Mouse (Mus musculus) bone marrow, adult 2 months (tissue): ENCODE results near the gene Ostf1. TPM values are rescaled to one million over a fixed set of nuclear protein-coding genes. Genes with fewer than 3 reads are reported as not detected.

ENCODE experiments used
- H3K27ac ChIP-seq: fragments of 200-500 bp; 2 replicates; pipeline ENCODE4 v1.5.1; 2012; ENCODE audit warnings: low read depth, mild to moderate bottlenecking, control low read depth, inconsistent platforms, low read length; ENCODE audit not compliant: control insufficient read depth, poor library complexity, insufficient read depth
- H3K4me1 ChIP-seq: fragments of 200-500 bp; 2 replicates; pipeline ENCODE4 v1.6.1; 2011; ENCODE audit warnings: low read length; ENCODE audit not compliant: control insufficient read depth, insufficient read depth
- H3K4me3 ChIP-seq: fragments of 200-500 bp; replicated peaks from 2 replicates; pipeline ENCODE3; 2011; ENCODE audit warnings: mild to moderate bottlenecking, low read depth, low read length, control low read depth; ENCODE audit not compliant: control insufficient read depth
- CTCF ChIP-seq: fragments of 200-500 bp; IDR thresholded peaks from 2 replicates; pipeline ENCODE4 v1.5.1; 2011; ENCODE audit warnings: low read length, control low read depth; ENCODE audit not compliant: control insufficient read depth, insufficient read depth
- POLR2A ChIP-seq: fragments of 200-500 bp; IDR thresholded peaks from 2 replicates; pipeline ENCODE4 v1.6.1; 2011; ENCODE audit warnings: low read depth, mild to moderate bottlenecking, control low read depth, low read length, borderline replicate concordance; ENCODE audit not compliant: control insufficient read depth
- WGBS: fragments of 180-500 bp; shearing (Covaris S2); methylation state at CpG from one replicate; pipeline ENCODE4 v1.1.7; 2018; 5-methylcytosine and 5-hydroxymethylcytosine counted together
- polyA plus RNA-seq: library from polyadenylated mRNA; stranded (reverse); fragments of >200 nt; gene quantifications from 2 replicates; pipeline ENCODE4 v1.2.4, GENCODE M21; 2011; ENCODE audit warnings: low replicate concordance; ENCODE audit not compliant: missing spikeins, insufficient read depth, insufficient read length

Ostf1 gene
- polyA plus RNA-seq, 1 experiment, result 64.7 TPM

- Histone ChIP-seq H3K27ac (no peak overlapping the region), H3K4me3 (no peak overlapping the region), H3K4me1 (no peaks in the 10 kb centered on the region; the same call in 1 of the 2 replicates)
- WGBS, result 54% methylated on average over 6 of the region's 6 CpGs
- TF ChIP-seq POLR2A (no peak), CTCF (no peak)
These were observed 18.9 kb upstream of the Ostf1 start for GRCm38 (mm10) chr19:18650473-18650872.

GRCm38 (mm10) chr19:18649955-18650354, 18.3 kb upstream of the Ostf1 start:
- no peak overlapping the region for H3K27ac ChIP-seq
- TF ChIP-seq CTCF (no peak), POLR2A (no peak)
- H3K4me1 ChIP-seq, result no peaks in the 10 kb centered on the region; the same call in 1 of the 2 replicates
- WGBS, result 52% methylated on average over 4 of the region's 4 CpGs
- no peak overlapping the region for H3K4me3 ChIP-seq

- WGBS, result 89% methylated on average over 6 of the region's 6 CpGs
- Histone ChIP-seq H3K4me1 (no peaks in the 10 kb centered on the region; the same call in 1 of the 2 replicates), H3K4me3 (no peak overlapping the region), H3K27ac (no peak overlapping the region)
- no peak for TF ChIP-seq POLR2A
- no peak for TF ChIP-seq CTCF
These were observed 16.9 kb upstream of the Ostf1 start for GRCm38 (mm10) chr19:18648558-18648945.

GRCm38 (mm10) chr19:18647775-18648557, 16.3 kb upstream of the Ostf1 start:
- H3K27ac ChIP-seq, result no peak overlapping the region
- H3K4me3 ChIP-seq, result no peak overlapping the region
- 79% methylated on average over 9 of the region's 9 CpGs for WGBS
- no peak for TF ChIP-seq CTCF
- no peak for TF ChIP-seq POLR2A
- no peaks in the 10 kb centered on the region; the same call in 1 of the 2 replicates for H3K4me1 ChIP-seq

GRCm38 (mm10) chr19:18646853-18647420, 15.3 kb upstream of the Ostf1 start:
- Histone ChIP-seq H3K27ac (peak overlapping the region; percentile 35; the same call in 1 of the 2 replicates), H3K4me3 (no peak overlapping the region), H3K4me1 (no peaks in the 10 kb centered on the region; the same call in 1 of the 2 replicates)
- 25% methylated on average over 5 of the region's 5 CpGs for WGBS
- TF ChIP-seq POLR2A, result no peak
- no peak for TF ChIP-seq CTCF

- Histone ChIP-seq H3K4me1 (no peaks in the 10 kb centered on the region; the same call in 1 of the 2 replicates), H3K4me3 (no peak overlapping the region), H3K27ac (no peak overlapping the region; the same call in 1 of the 2 replicates)
- TF ChIP-seq CTCF (no peak), POLR2A (no peak)
- 19% methylated on average over 3 of the region's 3 CpGs for WGBS
These were observed 14.8 kb upstream of the Ostf1 start for GRCm38 (mm10) chr19:18646397-18646796.

GRCm38 (mm10) chr19:18644084-18644483, 12.5 kb upstream of the Ostf1 start:
- WGBS, result 62% methylated on average over 6 of the region's 6 CpGs
- H3K4me3 ChIP-seq, result no peak overlapping the region
- no peak overlapping the region for H3K27ac ChIP-seq
- H3K4me1 ChIP-seq, result no peaks in the 10 kb centered on the region; the same call in 1 of the 2 replicates
- TF ChIP-seq CTCF (no peak), POLR2A (no peak)

GRCm38 (mm10) chr19:18643411-18643810, 11.8 kb upstream of the Ostf1 start:
- no peak overlapping the region for H3K27ac ChIP-seq
- TF ChIP-seq CTCF (no peak), POLR2A (no peak)
- H3K4me3 ChIP-seq, result no peak overlapping the region
- H3K4me1 ChIP-seq, result no peaks in the 10 kb centered on the region; the same call in 1 of the 2 replicates
- 84% methylated on average over 4 of the region's 4 CpGs for WGBS

- TF ChIP-seq POLR2A, result no peak
- no peak for TF ChIP-seq CTCF
- WGBS, result 87% methylated on average over 4 of the region's 4 CpGs
- Histone ChIP-seq H3K4me1 (no peaks in the 10 kb centered on the region; the same call in 1 of the 2 replicates), H3K4me3 (no peak overlapping the region), H3K27ac (no peak overlapping the region)
These were observed 9.4 kb upstream of the Ostf1 start for GRCm38 (mm10) chr19:18641001-18641400.
